Mouse (Mus musculus) bone marrow macrophage, adult 2 months (primary cell): ENCODE data around the gene Vldlr.

Source experiments
- CTCF ChIP-seq: IDR thresholded peaks from 2 replicates; pipeline ENCODE4 v1.5.1; 2012; ENCODE audit warnings: low read depth, mild to moderate bottlenecking, low read length, moderate library complexity
- POLR2A ChIP-seq: IDR thresholded peaks from 2 replicates; pipeline ENCODE4 v1.6.1; 2012; ENCODE audit warnings: mild to moderate bottlenecking, low read depth, low read length, borderline replicate concordance

DNA sequence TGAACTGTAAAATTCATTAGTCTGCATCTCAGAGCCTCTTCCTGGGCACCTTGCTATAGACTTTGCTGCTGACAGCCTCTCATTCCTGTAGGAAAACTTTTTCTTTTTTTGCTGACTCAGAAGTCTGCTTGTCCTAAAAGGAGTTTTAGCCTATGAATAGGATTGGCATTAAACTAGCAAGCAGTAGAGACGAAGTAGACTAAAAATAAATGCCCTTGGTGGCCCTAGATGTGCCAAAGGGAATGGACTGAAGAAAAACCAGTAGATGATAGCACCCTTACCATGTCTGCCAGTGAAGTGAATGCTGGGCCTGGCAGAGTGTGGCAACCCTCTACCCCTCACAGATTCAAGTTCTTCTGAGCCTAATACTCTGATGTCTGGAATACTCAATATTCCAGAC is 8.1 kb downstream of the Vldlr start:
- no peak for TF ChIP-seq POLR2A
- no peak for TF ChIP-seq CTCF
